Mouse (Mus musculus) adrenal gland (tissue): ENCODE measurements around the gene Ripor2.

ENCODE experiments used
- intact Hi-C: fragments of 180-260 bp; cut with DNase I; formaldehyde crosslinking; loops from one replicate; pipeline ENCODE4 v1.15.1; 2025
- long read RNA-seq, 2 experiments: library from polyadenylated mRNA; unstranded; transcript quantifications; one replicate each; pipeline ENCODE4 v2.0.0; 2020; ENCODE audit warnings: borderline replicate concordance in 1 of 2; ENCODE audit not compliant: insufficient replicate concordance in 1 of 2

Gene Ripor2
- long read RNA-seq, experiment 1, partial matches to known transcripts = 0 of 1 reads
- long read RNA-seq, experiment 1, other reads (novel, unspliced or antisense) = 1 of 1 reads
- long read RNA-seq, experiment 2 = 0 reads

GRCm38 (mm10) chr13:24581833-24582232, at the start of gene Ripor2:
Gene Ripor2 (plus strand): TSS chr13:24582189.
- intact Hi-C loops = no loop called here

- intact Hi-C loops = no loop called here
Measured at GRCm38 (mm10) chr13:24536531-24537167, 45.3 kb upstream of the Ripor2 start.

- intact Hi-C loops = no loop called here
Measured at GRCm38 (mm10) chr13:24538012-24538411, 44.0 kb upstream of the Ripor2 start.

GRCm38 (mm10) chr13:24538941-24539340, 43.0 kb upstream of the Ripor2 start:
- intact Hi-C loops = no loop called here

- intact Hi-C loops = no loop called here
Measured at GRCm38 (mm10) chr13:24545677-24546076, 36.3 kb upstream of the Ripor2 start.

- intact Hi-C loops = no loop called here
Measured at GRCm38 (mm10) chr13:24546801-24547459, 35.1 kb upstream of the Ripor2 start.

GRCm38 (mm10) chr13:24548911-24549310, 33.1 kb upstream of the Ripor2 start:
- intact Hi-C loops = no loop called here

GRCm38 (mm10) chr13:24551100-24551931, 30.7 kb upstream of the Ripor2 start:
- intact Hi-C loops = no loop called here

- intact Hi-C loops = no loop called here
Measured at GRCm38 (mm10) chr13:24552039-24552438, 29.9 kb upstream of the Ripor2 start.

GRCm38 (mm10) chr13:24561391-24561790, 20.6 kb upstream of the Ripor2 start:
- intact Hi-C loops = no loop called here

- intact Hi-C loops = no loop called here
Measured at GRCm38 (mm10) chr13:24564706-24565105, 17.3 kb upstream of the Ripor2 start.

- intact Hi-C loops = no loop called here
Measured at GRCm38 (mm10) chr13:24565230-24565949, 16.6 kb upstream of the Ripor2 start.

- intact Hi-C loops = no loop called here
Measured at GRCm38 (mm10) chr13:24565950-24566320, 16.1 kb upstream of the Ripor2 start.

- intact Hi-C loops = no loop called here
Measured at GRCm38 (mm10) chr13:24567176-24567811, 14.7 kb upstream of the Ripor2 start.

- intact Hi-C loops = no loop called here
Measured at GRCm38 (mm10) chr13:24569066-24569465, 12.9 kb upstream of the Ripor2 start.

GRCm38 (mm10) chr13:24570716-24571115, 11.3 kb upstream of the Ripor2 start:
- intact Hi-C loops = no loop called here

- intact Hi-C loops = no loop called here
Measured at GRCm38 (mm10) chr13:24571906-24572305, 10.1 kb upstream of the Ripor2 start.

GRCm38 (mm10) chr13:24575126-24575525, 6.9 kb upstream of the Ripor2 start:
- intact Hi-C loops = no loop called here

GRCm38 (mm10) chr13:24576338-24577119, 5.5 kb upstream of the Ripor2 start:
- intact Hi-C loops = no loop called here

GRCm38 (mm10) chr13:24578317-24578716, 3.7 kb upstream of the Ripor2 start:
- intact Hi-C loops = no loop called here
